Mouse (Mus musculus) layer of hippocampus, postnatal 25 days (tissue): ENCODE measurements around the gene Nfkb1. TPM values are rescaled to one million over a fixed set of nuclear protein-coding genes. Genes with fewer than 3 reads are reported as not detected.

Experiments
- DNase-seq, 2 experiments: peaks; one replicate each; pipeline ENCODE4 v3.0.0; 2022; ENCODE audit warnings: mixed read lengths in 2 of 2, low spot score in 1 of 2; ENCODE audit errors: extremely low spot score in 1 of 2
- total RNA-seq, 2 experiments: library from RNA; stranded (reverse); gene quantifications; 2 replicates each; pipeline ENCODE4 v1.2.3; 2021

Nfkb1 gene
- total RNA-seq, 2 experiments from 2014 or later: 20.5 to 25.2 TPM

DNA sequence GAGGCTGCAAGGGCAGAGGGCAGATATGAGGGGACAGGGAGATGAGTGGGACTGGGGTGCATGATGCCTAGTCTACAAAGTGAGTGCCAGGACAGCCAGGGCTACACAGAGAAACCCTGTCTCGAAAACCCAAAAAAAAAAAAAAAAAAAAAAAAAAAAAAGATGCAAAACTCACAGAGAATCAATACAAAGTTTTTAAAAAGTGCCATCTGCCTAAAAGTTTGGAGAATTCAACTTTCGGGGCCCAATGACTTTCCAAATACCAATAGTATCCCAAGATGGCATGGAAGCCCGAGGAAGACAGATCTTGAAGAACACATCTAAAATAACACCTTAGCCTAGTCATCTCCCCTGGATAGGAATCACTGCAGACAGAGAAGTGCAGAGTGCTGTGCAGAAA lies 93.0 kb downstream of the Nfkb1 start:
- DNase-seq: no peak

- no peak for DNase-seq
These were observed 94.3 kb downstream of the Nfkb1 start for GRCm38 (mm10) chr3:135597014-135597413.

GRCm38 (mm10) chr3:135594238-135594917 lies 97.0 kb downstream of the Nfkb1 start:
- DNase-seq: no peak

- no peak for DNase-seq
These were observed 99.3 kb downstream of the Nfkb1 start for GRCm38 (mm10) chr3:135592011-135592410.

DNA sequence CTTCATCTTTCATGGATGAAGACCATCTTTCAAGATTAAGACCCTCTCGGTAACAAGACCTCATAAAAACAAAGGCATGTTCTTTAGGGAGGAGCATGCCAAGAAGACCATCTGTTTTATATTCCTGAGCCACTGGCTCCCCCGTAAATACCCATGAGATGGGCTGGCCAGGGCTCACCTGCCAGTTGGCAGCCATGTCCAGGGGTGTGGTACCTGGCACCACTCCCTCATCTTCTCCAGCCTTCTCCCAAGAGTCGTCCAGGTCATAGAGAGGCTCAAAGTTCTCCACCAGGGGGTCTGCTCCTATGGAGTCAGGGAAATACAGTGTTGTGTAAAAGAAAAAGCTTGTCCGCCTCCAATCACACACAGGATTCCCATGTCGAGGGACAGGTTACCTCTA lies 100.0 kb downstream of the Nfkb1 start:
- DNase-seq: no peak

- DNase-seq: no peak
These were observed 100.9 kb downstream of the Nfkb1 start for GRCm38 (mm10) chr3:135590471-135590870.

DNA sequence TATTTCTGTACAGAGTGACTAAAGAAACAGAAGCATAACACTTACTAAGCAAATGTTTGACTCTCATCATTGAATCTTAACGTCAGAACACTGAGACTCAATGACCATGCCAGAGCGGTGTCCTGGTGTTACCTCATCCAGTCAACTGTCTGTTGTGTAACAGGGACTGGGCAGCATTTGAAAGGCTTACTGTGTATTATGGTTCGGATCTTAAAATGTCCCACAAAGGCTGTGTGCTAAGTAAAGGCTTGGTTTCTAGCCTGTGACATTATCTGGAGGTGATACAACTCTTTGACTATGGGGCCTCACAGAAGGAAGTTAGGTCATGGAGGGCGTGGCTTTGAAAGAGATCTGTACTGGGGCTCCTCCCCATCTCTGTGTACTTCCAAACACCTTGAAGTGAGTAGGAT lies 104.9 kb downstream of the Nfkb1 start:
- no peak for DNase-seq

GRCm38 (mm10) chr3:135586060-135586459 lies 105.3 kb downstream of the Nfkb1 start:
- DNase-seq: no peak

DNA sequence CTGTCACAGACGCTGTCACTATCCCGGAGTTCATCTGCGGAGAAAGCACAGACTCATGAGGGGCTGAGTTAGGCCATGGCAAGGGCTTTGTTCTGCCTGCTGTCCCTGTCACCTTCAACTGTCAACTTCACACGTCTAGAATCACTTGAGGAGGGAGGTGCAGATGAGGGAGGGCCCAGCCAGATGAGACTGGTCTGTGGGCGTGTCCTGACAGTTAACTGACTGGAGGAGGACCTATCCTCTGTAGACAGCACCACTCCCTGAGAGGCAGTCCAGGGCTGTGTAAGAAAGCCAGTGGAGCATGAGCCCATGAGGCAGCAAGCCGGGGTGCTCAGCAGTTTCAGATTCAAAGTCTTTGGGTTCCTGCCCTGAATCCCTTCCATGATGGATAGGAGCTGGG lies 105.9 kb downstream of the Nfkb1 start:
- no peak for DNase-seq

DNA sequence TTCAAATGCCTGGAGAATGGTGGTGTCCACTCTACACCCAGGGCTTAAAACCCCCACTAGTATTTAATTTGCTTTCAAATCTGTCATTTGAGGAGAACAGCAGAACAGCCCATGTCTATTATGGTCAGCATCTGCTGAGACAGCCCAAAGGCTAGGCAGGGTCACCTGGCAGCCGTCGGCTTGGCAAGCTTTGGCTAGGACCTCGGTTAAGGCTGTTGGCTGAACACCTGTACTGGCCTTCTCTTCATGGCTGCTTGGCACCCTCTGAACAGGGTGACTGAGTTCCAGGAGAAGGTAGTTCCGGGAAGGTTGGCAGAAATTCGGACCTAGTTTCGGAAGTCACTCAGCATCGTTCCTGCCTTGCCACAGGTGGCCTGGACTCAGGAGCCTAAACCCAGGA lies 109.1 kb downstream of the Nfkb1 start:
- DNase-seq: no peak

GRCm38 (mm10) chr3:135581606-135582117 lies 109.7 kb downstream of the Nfkb1 start:
- DNase-seq: no peak

DNA sequence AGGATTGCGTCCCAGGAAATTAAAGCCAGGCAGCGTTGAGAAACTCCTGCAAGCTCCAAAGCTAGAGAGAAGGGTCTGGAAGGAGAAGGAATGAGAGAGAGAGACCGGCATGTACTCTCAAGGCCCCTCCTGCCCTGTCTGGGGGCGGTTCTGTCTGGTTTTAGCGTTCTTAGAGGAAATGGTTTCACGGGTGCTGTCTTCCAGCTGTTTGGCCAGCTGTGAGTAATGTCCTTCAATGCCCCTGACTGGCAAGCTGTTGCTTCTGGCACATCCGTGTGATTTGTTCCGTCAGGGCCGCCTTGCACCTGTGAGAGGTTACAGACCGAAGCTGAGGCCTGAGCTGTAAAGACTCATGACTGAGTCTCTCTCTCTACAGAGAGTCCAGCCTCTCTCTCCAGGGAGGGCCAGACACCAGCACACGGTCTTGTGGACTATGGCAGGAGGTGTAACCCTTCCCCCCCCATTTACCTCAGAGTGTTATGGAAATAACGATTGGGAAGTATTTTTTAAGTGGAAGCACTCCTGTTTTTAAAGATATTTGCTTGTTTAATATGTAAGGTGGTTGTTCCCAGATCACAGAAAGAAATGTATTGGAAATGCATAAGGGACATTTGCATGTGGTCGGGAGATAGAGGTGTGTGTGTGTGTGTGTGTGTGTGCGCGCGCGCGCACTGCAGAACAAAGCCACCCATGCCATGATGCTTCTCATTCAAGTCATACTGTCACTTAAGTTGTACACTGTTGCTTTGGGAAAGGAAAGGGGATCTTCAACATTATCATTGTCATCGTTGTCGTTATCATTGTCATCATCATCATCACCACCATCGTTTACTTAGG lies 110.7 kb downstream of the Nfkb1 start:
- DNase-seq: no peak

DNA sequence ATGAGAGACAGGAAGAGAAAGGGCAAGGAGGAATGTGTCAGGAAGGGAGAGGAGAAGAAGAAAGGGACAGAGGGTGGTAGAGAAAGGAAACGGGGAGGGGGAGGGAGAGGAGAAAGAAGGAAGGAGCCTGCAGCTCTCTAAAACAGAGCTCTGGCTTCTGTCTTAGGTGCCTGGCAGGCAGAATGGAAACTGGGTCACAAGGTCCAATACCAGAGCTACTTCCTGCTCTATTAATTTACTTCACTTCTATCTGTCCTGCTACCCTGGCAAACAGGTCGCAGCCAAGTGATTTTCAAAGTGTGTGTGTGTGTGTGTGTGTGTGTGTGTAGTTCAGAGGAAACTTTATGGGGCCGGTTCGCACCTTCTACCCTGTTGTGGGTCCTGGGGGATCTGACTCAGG lies 112.2 kb downstream of the Nfkb1 start:
- DNase-seq: no peak

- no peak for DNase-seq
These were observed 112.7 kb downstream of the Nfkb1 start for GRCm38 (mm10) chr3:135578588-135579140.

- DNase-seq: no peak
These were observed 116.2 kb downstream of the Nfkb1 start for GRCm38 (mm10) chr3:135575126-135575525.

DNA sequence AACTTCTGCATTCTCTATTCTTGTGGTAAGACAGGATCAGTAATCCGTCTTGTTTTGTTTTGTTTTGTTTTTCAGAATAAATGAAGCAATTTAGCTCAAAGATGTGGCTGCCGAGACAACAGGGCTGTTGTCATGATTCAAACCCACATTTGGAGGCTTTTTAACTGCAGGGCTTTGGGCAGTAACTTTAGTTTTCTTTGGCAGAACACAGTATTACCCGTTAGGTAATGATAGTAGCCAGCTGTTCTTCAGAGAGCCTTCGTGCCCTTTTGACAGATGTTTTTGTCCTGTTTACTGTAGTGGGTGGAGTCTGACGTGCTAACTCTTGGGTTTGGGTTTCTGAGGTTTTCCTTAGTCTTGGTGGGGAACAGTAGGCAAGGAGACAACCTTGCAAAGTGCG lies 118.3 kb downstream of the Nfkb1 start:
- DNase-seq: no peak

GRCm38 (mm10) chr3:135571540-135571939 lies 119.8 kb downstream of the Nfkb1 start:
- no peak for DNase-seq

DNA sequence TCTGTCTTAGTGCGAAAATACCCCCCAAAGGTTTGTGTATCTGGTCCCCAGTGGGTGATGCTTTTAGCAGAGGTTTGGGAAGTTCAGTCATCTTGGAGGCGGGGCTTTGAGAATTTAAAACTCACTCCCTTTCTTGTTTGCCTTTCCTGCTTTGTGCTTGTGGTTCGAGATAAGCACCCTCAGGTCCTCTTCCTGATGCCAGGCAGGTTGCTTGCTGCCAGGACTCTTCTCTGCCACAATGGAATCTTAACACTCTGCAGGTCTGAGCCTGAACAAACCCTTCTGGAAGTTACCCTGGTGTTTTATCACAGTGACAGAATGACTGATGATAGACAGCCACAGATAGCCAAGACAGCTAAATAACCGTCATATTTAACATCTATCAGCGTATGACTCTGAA lies 122.7 kb downstream of the Nfkb1 start:
- DNase-seq: no peak

DNA sequence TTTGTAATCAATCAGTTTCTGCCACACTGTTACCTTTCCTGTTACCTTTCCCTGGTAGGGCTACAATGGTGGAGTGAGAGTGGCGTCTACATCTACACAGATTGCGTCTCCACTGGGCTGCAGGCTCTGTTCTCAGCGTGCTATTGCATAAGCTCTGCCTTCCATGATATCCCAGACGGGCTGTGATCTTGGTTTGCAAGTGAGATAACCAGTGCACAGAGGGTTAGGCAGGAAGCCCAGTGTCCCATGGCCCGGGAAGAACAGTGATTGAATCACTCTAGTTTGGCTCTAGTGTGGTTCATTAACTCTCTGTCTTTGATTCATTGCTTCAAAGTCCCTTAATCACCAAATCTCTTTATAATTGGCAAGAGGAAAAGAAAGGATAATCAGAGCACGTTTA lies 123.5 kb downstream of the Nfkb1 start:
- DNase-seq: no peak

DNA sequence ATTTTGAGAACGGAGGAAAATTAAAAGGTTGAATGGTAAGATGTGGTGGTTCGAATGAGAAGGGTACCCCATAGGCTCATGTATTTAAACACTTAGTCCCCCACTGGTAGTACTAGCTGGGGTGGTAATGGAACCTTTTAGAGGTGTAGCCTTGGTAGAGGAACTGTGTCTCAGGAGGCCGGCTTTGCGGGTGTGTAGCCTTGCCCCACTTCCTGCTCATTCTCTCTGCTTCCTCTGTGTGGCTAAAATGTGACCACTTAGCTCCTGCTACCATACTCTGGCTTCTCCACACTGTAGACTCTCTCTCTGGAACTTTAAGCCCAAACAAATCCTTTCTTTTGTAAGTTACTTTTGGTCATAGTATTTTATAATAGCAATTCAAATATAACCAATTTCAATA lies 126.0 kb downstream of the Nfkb1 start:
- DNase-seq: no peak

DNA sequence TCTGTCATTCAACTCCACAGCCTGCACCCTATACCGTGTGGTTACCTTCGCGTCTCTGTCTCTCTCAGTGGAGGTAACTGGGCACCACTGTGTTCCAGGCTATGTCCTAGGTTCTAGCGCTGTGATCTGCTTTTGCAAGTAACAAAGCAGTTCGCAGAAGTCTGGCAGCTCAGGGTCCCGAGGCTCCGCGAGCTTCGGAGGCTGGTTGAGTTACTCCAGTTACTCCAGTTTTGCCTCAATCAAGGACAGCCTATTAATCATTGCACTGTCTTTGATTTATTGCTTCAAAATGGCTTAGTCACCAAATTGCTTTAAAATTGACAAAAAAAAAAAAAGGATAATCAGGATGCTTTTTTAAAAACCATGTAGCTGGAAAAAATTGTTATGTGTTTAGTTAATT lies 126.6 kb downstream of the Nfkb1 start:
- no peak for DNase-seq
